Mouse (Mus musculus): ENCODE results near the gene Nphp3.

- no peak for TF ChIP-seq GATA1 (IDR thresholded peaks at IDR 0.05; ENCODE audit: low read length)
- TF ChIP-seq TAL1 (IDR thresholded peaks at IDR 0.05; ENCODE audit: low read length) = no peak
These were observed 1.7 kb upstream of the Nphp3 start for GRCm38 (mm10) chr9:104000601-104001000.

Data from erythroblast, embryonic 14.5 days (primary cell).